Mouse (Mus musculus) left cerebral cortex, postnatal 10 days (tissue): ENCODE results near the gene Foxj2. TPM values are rescaled to one million over a fixed set of nuclear protein-coding genes. Genes with fewer than 3 reads are reported as not detected.

Experiments used
- DNase-seq, 2 experiments: peaks; one replicate each; pipeline ENCODE4 v3.0.0; 2021 to 2022; ENCODE audit warnings: low spot score in 2 of 2, mixed read lengths in 1 of 2; ENCODE audit errors: extremely low spot score in 1 of 2
- intact Hi-C: fragments of 180-260 bp; cut with DNase I; formaldehyde crosslinking; loops from one replicate; pipeline ENCODE4 v1.15.1; 2025
- total RNA-seq, 2 experiments: library from RNA; stranded (reverse); gene quantifications; 2 replicates each; pipeline ENCODE4 v1.2.3; 2021

Foxj2 gene
- 10 to 100 TPM; 26.7 to 30.3 TPM for total RNA-seq

DNA sequence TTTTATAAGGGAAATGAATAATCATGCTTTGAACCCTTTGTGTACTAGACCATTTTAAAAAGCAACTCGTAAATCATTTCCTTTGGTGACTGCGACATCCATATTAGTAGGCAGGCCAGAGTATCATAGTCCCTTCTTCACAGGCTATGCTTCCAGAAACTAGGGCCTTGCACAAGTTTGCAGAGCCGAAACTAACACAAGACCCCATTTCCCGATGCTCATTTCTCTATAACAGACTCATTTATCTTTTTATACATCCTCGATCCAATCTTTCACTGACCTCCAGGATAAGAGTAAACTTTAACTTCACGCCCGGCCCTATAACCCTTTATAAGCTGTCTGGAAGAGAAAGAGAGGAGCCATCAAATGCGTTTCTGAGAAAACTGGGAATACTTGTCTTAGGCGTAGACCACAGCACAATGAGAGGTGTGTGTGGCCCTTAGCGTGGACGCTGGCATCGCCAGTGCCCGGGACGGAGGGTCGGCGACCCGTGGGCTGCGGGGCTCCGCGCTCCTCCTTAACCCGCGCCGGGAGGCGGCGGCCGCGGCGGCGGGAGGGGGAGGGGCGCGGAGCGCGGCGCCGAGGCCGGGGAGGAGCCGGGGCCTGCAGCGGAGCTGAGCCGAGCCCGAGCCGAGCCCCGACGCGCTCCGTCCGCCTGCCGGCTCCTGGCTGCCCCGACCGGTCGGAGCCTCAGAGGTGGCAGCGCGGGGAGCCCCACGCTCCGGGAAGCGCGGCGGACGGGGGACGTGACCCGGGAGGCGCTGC lies at the start of gene Foxj2:
Gene Foxj2 (plus strand): TSS at position 609 of the 765 bp plus-strand sequence.
- intact Hi-C loops, result no loop called here
- peak in 1 of 2 experiments; percentile 86 for DNase-seq

DNA sequence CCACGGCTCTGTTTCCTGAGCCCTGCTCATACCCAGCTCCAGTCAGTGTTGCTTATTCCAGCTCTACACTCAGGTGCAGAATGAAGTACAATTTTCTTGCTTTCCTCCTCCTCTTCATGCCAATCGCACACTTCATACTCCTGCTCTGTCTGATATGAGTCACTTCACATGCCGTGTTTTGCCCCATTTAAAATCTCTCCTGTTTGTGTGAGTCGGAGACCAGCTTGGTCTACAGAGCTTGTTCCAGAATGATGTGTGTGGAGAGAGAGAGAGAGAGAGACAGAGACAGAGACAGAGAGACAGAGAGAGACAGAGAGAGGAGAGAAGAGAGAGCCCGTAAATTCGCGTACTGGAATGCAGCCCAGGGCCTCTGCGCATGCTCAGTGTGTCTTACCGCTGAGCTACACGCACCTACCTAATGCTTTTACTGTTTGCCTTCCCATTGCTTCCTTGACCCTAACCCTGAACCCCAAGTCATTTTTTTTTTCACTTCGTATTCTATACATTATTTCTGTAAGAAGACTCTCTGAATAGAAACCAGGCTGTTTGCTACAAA lies 48.9 kb upstream of the Foxj2 start:
- no peak for DNase-seq
- intact Hi-C loops, result no loop called here

DNA sequence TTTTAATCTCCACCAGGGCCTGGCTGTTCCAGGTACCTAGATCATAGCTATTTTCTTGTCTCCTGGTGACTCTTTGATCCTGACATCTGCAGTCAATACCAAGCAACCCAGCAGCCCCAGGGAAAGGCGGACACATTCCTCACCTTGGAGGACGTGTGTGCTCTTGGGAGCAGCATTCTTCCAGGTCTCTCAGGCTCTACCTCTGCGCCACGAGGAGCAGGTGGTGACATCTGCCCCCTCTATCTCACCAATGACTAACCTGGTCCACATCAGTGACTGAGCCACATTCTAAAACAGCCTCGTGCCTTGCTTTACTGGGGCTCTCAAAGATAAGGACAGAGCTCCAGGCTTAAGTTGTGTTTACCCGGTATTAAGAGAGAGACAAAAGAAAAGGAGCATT lies 47.0 kb upstream of the Foxj2 start:
- no peak for DNase-seq

DNA sequence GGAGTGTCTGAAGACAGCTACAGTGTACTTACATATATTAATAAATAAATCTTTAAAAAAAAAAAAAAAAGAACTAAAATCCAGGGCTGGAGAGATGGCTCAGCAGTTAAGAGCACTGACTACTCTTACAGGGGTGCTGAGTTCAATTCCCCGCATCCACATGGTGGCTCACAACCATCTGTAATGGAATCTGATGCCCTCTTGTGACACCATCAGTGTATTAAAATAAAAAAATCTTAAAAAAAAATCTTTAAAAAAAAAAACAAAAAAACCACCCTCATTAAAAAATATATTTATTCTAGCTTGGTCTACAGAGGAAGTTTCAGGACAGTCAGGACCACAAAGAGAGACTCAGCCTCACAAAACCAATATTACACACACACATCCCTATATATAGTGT lies 45.4 kb upstream of the Foxj2 start:
- DNase-seq, result no peak
- intact Hi-C loops, result no loop called here

More for the DNA sequence above, 47.0 kb upstream of the Foxj2 start:
- intact Hi-C loops, result no loop called here

DNA sequence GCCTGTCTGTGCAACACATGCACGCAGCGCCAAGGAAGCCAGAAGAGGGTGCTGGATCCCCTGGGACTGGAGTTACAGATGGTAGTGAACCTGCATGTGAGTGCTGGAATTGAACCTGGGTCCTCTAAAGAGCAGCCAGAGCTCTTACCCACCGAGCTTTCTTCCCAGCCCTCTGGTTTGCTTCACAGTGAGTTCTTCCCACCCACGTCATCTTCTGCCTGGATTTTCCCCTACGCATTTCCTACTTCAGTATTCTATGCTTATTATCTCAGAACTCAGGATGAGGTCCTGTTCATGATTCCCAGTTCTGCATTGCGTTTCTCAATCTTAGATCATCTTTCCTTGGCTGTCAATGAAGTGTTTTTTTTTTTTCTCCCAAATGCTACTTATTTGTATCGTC lies 43.7 kb upstream of the Foxj2 start:
- intact Hi-C loops, result no loop called here
- no peak for DNase-seq

DNA sequence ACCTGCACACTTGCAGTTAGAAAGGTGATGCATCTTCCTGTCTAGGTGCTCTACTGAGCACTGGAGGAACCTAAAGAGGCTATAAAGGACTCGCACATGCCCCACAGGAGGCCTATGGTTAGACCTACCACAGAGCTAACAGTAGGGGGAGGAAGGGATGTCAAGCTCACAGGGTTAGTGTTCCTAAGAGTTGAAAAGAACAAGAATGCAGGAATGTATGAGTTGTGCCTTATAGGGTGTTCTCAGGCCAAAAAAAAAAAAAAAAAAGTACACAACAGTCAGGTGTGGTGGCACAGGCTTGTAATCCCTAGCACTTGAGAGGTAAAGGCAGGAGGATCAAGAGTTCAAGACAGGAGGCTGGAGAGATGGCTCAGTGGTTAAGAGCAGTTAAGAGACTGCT lies 39.8 kb upstream of the Foxj2 start:
- no peak for DNase-seq
- intact Hi-C loops, result loop anchor here (5.0 kb wide), 2 partner anchors 38 to 113 kb away; no protein-coding TSS in a partner anchor

DNA sequence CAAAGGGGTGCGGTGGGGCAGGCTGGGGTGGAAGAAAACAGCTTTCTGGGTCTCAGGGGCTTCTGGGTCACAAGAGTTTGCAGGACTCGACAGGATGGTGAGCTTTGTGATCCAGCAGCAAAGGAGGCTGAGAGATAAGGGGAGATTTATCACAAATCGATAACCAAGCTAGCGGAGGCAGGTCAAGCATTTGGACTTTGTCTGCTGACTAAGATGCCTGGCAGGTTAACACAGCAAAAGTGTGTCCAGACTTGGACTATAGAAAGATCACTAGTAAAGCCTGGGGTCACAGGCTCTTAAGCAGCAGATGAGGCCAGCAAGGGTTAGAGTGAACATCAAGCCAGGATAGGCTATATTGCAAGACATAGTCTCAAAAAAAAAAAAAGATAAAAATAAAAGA lies 38.5 kb upstream of the Foxj2 start:
- no peak for DNase-seq
- intact Hi-C loops, result loop anchor here (5.0 kb wide), 2 partner anchors 39 to 114 kb away; no protein-coding TSS in a partner anchor

DNA sequence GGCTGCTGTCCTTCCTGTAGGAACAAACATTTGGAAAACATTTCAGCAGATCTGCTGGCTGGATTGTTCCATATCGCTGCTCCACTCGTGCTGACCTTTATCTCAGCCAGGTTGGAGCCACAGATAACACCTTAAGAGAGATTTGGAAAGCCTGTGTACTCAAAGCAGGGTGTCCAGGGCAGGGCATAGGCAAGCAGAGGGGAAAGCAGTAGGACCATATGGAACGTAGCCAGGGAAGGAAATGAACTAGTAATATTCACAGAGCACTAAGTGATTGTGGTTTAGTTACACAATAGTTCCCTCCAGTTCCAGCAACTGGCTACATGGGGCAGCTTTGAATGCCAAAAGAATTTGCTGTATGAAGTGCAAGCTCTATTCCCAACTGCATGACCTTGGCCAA lies 37.5 kb upstream of the Foxj2 start:
- DNase-seq, result no peak
- intact Hi-C loops, result loop anchor here (5.0 kb wide), 2 partner anchors 40 to 115 kb away; no protein-coding TSS in a partner anchor

DNA sequence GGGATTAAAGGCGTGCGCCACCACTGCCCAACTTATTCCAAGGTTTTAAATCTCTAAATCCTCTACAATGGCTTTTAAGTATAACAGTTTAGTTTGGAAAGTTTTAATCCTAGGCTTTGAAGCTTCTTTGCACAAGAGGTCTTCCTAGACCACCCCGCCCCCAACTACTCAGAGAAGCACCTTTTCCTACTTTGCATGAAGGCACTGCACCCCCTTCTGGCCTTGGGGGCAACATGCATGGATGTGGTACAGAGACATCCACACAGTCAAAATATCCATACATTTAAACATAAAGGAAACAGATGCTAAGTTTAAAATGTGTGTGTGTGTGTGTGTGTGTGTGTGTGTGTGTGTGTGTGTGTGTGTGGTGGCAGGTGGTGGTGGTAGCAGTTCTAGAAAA lies 34.8 kb upstream of the Foxj2 start:
- intact Hi-C loops, result loop anchor here (5.0 kb wide), 2 partner anchors 43 to 118 kb away; no protein-coding TSS in a partner anchor

DNA sequence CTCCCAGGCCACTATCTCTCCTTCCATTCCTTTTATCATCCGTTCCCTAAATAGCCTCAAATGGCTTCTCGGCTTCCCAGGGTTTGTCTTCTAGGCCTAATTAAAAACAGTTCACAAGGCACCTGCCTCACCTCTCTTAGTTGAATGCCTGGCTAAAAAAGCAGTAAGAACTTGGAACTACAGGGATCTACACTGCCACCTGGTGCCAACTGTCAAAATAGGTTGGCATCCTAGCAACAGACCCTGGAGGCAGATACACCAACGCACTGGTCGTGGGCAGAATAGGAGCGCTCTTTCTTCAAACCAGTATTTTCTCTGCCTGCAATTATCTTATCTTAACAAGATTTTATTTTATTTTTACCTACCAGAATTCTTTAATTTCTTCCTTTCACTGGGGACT lies 33.4 kb upstream of the Foxj2 start:
- intact Hi-C loops, result no loop called here
- DNase-seq, result peak; percentile 70 to 75

More for the DNA sequence above, 34.8 kb upstream of the Foxj2 start:
- DNase-seq, result peak in 1 of 2 experiments; percentile 54

DNA sequence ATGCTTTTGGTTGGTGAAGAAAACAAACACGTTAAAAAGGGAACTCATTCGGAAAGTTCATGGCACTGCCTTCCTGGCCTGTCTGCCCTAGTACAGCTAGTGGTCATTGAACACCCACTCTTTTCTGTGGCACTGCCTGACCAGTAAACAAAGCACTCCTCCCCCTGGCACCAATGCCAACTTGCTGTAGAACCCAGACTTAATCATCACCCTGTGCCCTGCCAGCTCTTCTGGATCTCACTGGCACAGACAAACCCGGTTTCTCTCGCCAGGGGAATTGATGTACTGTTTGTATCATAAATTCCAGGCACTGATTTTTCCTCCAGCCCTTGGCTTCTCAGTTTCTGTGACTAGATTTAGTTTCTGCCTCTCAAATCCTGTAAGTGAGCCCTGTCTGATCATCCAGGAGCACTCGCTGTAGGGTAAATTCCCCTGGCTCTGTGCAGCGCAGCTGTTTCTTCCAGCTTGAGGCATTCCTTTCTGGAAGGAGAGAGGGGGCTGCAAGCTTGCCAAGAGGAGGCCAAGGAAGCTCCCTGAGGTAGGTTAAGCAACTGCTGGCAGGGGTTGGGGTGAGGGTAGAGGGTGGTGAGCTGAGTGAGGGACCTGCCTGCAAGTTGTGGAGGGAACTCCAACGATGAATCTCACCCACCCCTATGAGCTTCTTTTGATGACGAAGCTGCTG lies 24.3 kb upstream of the Foxj2 start:
- DNase-seq, result no peak
- intact Hi-C loops, result loop anchor here (5.0 kb wide), 1 partner anchor 128 kb away; no protein-coding TSS in a partner anchor

DNA sequence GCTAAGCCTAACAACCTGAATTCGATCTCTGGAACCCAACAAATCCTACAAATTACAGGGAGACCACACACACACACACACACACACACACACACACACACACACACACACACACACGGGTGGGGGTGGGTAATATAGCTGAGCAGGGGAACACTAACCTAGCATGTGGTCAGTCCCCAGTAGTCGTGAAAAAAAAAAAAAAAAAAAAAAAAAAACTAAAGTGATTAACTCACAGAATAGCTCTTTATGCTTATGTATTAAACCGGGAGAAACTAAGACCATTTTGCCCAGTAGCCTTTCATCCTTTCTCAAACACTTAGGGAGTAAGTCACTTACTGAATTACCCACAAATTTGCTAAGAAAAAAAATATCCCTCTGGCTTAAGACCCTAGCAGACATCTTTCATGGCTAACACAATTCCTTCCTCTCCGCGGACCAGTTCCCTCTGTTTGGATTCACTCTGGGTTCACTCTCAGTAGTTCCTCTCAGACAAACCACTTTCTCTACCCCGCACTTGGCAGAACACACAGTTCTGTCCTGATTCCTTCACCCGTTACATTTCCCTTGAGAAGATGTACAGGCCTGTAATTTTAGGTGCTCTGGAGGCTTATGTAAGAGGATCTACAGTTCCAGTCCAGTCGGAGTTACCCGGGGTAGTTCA lies 18.9 kb upstream of the Foxj2 start:
- intact Hi-C loops, result loop anchor here (5.0 kb wide), 1 partner anchor 58 kb away; no protein-coding TSS in a partner anchor
- DNase-seq, result no peak

DNA sequence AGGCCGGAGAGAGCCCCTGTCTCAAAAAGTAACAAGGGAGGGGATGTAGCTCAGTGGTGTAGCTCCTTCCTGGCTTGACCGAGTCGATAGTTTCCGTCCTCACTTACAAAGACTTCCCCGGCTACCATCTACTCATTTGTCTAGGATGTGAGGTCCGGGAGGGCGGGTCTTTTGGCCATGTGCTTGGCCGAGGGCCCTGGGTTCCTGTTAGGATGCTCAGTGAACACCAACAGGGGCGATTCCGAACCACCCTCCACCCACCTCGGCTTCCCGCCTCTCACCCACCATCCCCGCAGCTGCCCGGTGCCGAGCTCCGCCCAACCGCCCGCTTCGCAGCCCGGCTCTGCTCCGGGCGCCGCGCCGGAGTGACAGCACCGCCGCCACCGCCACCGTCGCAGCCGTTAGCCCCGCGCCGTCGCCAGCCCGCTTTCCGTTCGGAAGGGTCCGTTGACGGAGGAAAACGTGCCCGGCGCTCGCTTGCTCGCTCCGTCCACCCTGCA lies 18.4 kb upstream of the Foxj2 start, which contains the start of gene Slc2a3:
Gene Slc2a3 (minus strand): TSS at position 340 of the 500 bp plus-strand sequence.
- DNase-seq, result no peak
- intact Hi-C loops, result loop anchor here (5.0 kb wide), 1 partner anchor 59 kb away; no protein-coding TSS in a partner anchor

DNA sequence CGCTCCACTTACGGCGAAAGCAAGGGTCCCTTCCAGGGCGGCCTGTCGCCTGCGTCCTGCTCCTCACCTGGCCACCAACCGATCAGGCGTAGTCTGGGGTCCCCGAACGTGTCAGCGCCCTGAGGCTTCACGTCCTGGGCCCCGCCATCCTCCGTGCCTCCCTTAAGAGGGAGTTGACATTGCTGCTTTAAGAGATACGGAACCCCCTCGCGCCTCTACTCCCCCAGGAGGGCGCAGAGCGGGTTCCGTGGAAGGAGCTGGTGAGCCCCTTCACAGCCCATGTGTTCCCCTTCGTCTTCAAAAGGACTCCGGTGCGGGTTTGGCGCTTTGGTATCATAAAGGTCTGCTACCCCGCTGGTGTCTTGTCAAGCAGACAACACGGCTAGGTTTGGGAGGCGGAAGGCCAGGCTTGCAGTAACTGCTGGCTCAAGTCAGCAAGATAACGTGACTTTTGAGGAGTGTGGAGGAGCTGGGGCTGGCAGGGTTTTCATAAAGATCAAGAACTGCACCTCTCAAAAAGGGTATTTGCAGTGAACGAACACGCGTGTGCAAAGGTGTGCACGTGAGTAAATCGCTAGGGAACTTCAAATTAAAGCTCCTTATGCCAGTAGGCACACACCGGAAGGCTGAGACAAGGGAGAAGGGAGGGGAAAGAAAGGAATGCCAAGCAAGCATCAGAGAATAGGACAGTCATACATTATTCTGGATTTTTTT lies 17.8 kb upstream of the Foxj2 start:
- DNase-seq, result peak in 1 of 2 experiments; percentile 68
- intact Hi-C loops, result loop anchor here (5.0 kb wide), 1 partner anchor 60 kb away; no protein-coding TSS in a partner anchor

DNA sequence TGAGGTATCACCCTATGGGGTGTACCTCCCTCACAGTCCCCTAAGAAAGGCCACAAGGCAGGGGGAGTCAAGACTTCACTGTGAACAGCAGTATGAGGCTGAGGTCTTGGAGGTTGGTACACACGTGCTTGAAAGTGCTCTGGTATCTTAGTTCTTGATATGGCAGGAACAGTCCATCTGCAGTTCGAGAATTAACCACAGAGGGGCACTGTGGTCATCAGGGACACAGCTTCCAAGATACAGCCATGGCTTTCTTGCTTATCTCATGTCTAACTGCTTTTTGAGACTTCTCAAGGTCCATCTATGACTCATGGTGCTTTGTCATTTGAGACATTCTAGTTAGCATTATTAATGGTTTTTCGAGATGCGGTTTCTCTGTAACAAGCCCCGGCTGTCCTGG lies 15.3 kb upstream of the Foxj2 start:
- peak in 1 of 2 experiments; percentile 74 for DNase-seq
- intact Hi-C loops, result loop anchor here (5.0 kb wide), 1 partner anchor 62 kb away; no protein-coding TSS in a partner anchor

DNA sequence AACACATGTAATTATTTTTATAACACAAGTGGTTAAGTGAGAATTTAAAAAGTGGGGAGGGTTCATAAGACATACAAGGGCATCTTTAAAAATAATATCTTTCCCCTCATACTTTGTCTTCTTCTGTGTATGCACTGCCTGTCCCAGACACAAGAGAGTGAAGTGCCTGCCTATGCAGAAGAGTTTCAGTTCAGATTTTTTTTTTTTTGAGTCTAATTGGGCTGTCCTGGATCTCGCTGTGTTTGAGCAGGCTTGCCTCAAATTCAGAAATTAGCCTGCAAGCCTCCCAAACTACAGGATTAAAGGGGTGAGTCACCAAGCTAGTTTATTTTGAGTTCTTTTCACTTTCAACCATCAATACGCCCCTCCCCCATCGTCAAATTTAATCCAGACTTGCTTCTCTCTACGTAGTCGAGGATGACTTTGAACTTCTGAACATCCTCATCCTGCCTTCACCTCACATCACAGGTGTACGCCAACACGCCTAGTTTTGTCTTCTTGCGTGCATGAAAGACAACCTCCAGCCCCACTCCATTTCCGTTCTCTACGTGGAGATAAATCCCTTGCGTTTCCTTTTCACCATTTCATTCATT lies 9.6 kb upstream of the Foxj2 start:
- intact Hi-C loops, result no loop called here
- no peak for DNase-seq

DNA sequence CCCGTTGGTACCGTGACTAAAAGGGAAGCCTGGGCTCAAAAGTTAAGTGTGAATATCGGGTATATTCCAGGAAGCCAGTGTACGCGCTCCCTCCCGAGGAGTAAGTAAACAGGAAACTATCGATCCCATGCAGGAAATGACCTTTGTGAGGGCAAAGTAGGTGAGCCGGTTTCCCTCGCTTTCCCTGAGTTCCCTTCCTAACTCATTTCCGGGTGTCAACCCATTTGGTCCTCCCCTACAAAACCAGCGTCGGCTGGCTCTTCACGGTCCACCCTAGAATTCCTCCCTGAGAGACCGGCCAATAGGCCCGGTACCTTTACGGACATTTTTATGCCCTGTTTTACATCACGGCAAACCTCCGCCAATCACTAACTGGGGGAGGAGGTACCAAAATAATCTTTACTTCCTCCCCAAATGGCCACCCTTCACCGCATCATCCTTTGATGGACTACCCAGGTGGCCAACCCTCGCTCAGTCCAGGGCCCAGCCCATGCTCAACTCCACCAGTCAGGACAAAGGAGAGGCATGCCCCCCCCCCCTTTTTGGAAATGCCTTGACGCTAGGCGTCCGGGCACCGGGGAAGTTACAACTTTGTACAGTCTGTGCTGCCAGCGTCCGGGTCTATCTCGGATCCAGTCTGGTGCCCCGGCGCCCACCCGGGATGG lies 9.0 kb upstream of the Foxj2 start:
- intact Hi-C loops, result no loop called here
- peak; percentile 98 to 99 for DNase-seq
